Mouse (Mus musculus) cortical plate, adult 2 months (tissue): ENCODE measurements around the gene Hyal3.

ENCODE experiments used
- CTCF ChIP-seq: fragments of 200-500 bp; IDR thresholded peaks from 2 replicates; pipeline ENCODE4 v1.5.1; 2011; ENCODE audit warnings: mild to moderate bottlenecking, control low read depth, low read length; ENCODE audit not compliant: insufficient read depth; ENCODE audit errors: extremely low read depth
- POLR2A ChIP-seq: fragments of 200-500 bp; IDR thresholded peaks from 2 replicates; pipeline ENCODE4 v1.6.1; 2011; ENCODE audit warnings: mild to moderate bottlenecking, low read length, control low read depth; ENCODE audit not compliant: insufficient read depth; ENCODE audit errors: extremely low read depth

DNA sequence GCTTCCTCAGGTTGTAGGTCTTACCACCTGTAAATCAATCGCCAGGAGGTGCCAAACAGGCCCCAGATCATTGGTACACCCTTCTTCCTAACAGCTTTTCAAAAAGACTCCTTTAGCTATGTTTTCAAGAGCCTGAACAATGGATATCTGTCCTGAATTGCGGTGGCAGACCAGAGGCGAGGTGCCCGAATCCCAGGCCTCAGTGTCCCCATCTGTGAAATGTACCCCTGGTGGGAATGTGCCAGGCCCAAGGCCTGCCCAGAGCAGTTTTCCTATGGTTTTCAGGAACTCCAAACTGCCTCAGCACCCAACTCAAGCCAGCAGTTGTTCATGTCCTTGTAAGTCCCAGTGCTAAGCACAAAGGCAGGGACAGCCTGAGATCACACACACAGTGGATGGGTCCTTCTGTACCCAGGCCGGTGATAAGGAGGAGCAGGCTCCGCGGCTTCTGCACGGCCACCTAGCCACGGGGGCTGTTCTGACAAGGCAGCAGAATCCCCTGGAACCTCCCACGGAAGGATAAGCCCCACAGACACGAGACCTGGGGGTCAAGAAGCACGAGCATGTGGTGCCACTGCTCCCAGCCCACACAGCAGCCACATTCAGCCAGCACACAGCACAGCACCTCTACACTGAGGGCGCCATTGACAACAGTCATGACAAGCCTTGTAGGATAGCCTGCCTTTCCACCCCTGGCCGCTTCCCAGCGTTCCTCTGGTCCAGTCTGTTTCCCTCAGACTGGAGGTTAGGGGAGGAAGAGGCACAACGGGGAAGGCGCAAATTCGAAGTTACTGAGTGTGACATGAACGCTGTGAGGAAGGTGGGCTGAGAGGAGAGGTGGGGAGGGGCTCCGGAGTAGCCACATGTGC is 47.0 kb downstream of the Hyal3 start:
- TF ChIP-seq POLR2A (no peak), CTCF (no peak)
